ENCODE assay signal across 7 mouse cellular contexts in genomic region chr7:58730201-58730600, GRCm38 (mm10).
DNase-seq lines count a peak whose midpoint lies in the region; ATAC-seq and TF ChIP-seq lines count a peak whose summit lies in the region.

No protein-coding gene starts in this region.

- no peaks in the 10 kb centered on the region for H3K27me3 ChIP-seq in liver, embryonic 11.5 days (replicated peaks; ENCODE audit: control insufficient read depth, insufficient read depth, low read length)
- H3K27me3 ChIP-seq in liver, postnatal 0 days (ENCODE audit: insufficient read depth, low read length), result no peaks in the 10 kb centered on the region
- H3K27me3 ChIP-seq in neural tube, embryonic 11.5 days (ENCODE audit: control insufficient read depth, insufficient read depth, low read length), result no peaks in the 10 kb centered on the region
- H3K27me3 ChIP-seq in midbrain, embryonic 16.5 days (ENCODE audit: control insufficient read depth, insufficient read depth, low read depth, low read length), result no peaks in the 10 kb centered on the region

- whole genome bisulfite sequencing in liver, embryonic 11.5 days, result 35% methylated on average over 8 of the region's 8 CpGs
- WGBS in liver, postnatal 0 days (ENCODE audit: insufficient replicate concordance), result 17% methylated on average over 8 of the region's 8 CpGs
- 51% methylated on average over 8 of the region's 8 CpGs for WGBS in neural tube, embryonic 11.5 days
- WGBS in midbrain, embryonic 16.5 days, result 73% methylated on average over 8 of the region's 8 CpGs

- intact Hi-C loops in heart, postnatal 25 days (cut with DNase I), result no loop called here

- H3K9me3 ChIP-seq in liver, embryonic 11.5 days (ENCODE audit: control insufficient read depth, low read length), result no peaks in the 10 kb centered on the region
- no peaks in the 10 kb centered on the region for H3K9me3 ChIP-seq in liver, postnatal 0 days (ENCODE audit: low read length)
- H3K9me3 ChIP-seq in neural tube, embryonic 11.5 days (ENCODE audit: control insufficient read depth, low read length), result no peaks in the 10 kb centered on the region
- H3K9me3 ChIP-seq in midbrain, embryonic 16.5 days (replicated peaks; ENCODE audit: control insufficient read depth, low read length, poor library complexity, severe bottlenecking), result no peaks in the 10 kb centered on the region

- H3K9ac ChIP-seq in liver, embryonic 11.5 days (ENCODE audit: low read depth, low read length), result no peak overlapping the region
- H3K9ac ChIP-seq in liver, postnatal 0 days (replicated peaks), result no peak overlapping the region
- no peak overlapping the region for H3K9ac ChIP-seq in neural tube, embryonic 11.5 days (ENCODE audit: low read length)
- no peak overlapping the region for H3K9ac ChIP-seq in midbrain, embryonic 16.5 days (ENCODE audit: low read depth, low read length)

- no peak for DNase-seq in liver, embryonic 11.5 days (ENCODE audit: low spot score)
- DNase-seq in liver, postnatal 0 days, result no peak
- DNase-seq in heart, postnatal 25 days (ENCODE audit: low spot score), result peak; percentile 15
- peak; percentile 18 for DNase-seq in neural tube, embryonic 11.5 days (ENCODE audit: low spot score)
- DNase-seq in adrenal gland, adult 2 months, result no peak

- H3K4me3 ChIP-seq in liver, embryonic 11.5 days (ENCODE audit: low read depth, low read length), result no peak overlapping the region
- no peak overlapping the region for H3K4me3 ChIP-seq in liver, postnatal 0 days (ENCODE audit: low read depth, low read length)
- no peak overlapping the region for H3K4me3 ChIP-seq in neural tube, embryonic 11.5 days (ENCODE audit: low read depth, low read length)
- H3K4me3 ChIP-seq in midbrain, embryonic 16.5 days (ENCODE audit: low read depth, low read length), result no peak overlapping the region

- ATAC-seq in liver, embryonic 11.5 days (replicated peaks; ENCODE audit: low FRiP score), result 0 out of 2 replicates have a peak, but pooled peaks have one; percentile 30
- no peak for ATAC-seq in liver, postnatal 0 days
- peak; percentile 19; the same call in 1 of the 2 replicates for ATAC-seq in common myeloid progenitor, adult 5-6 weeks (replicated peaks; ENCODE audit: low read depth, poor library complexity, severe bottlenecking)
- no peak for ATAC-seq in neural tube, embryonic 11.5 days (ENCODE audit: insufficient read depth, low FRiP score, low TSS enrichment)
- no peak for ATAC-seq in midbrain, embryonic 16.5 days

- H3K27ac ChIP-seq in liver, embryonic 11.5 days (ENCODE audit: low read depth, low read length), result no peak overlapping the region; the same call in 1 of the 2 replicates
- no peak overlapping the region for H3K27ac ChIP-seq in liver, postnatal 0 days (ENCODE audit: low read depth)
- no peak overlapping the region for H3K27ac ChIP-seq in neural tube, embryonic 11.5 days (ENCODE audit: low read depth, low read length)
- no peak overlapping the region for H3K27ac ChIP-seq in midbrain, embryonic 16.5 days (ENCODE audit: low read length)

- H3K4me2 ChIP-seq in liver, embryonic 11.5 days, result peak overlapping the region; percentile 20; the same call in 1 of the 2 replicates
- no peak overlapping the region for H3K4me2 ChIP-seq in liver, postnatal 0 days (ENCODE audit: low read depth, low read length)
- H3K4me2 ChIP-seq in neural tube, embryonic 11.5 days (ENCODE audit: low read depth), result no peak overlapping the region
- no peak overlapping the region for H3K4me2 ChIP-seq in midbrain, embryonic 16.5 days (ENCODE audit: low read length)

- H3K4me1 ChIP-seq in liver, embryonic 11.5 days (replicated peaks; ENCODE audit: control insufficient read depth, insufficient read depth, low read length), result peaks cover 29% of the 10 kb centered on the region
- peaks cover 2% of the 10 kb centered on the region; the same call in 1 of the 2 replicates for H3K4me1 ChIP-seq in liver, postnatal 0 days (ENCODE audit: insufficient read depth)
- no peaks in the 10 kb centered on the region for H3K4me1 ChIP-seq in neural tube, embryonic 11.5 days (ENCODE audit: control insufficient read depth, insufficient read depth, low read length)
- no peaks in the 10 kb centered on the region for H3K4me1 ChIP-seq in midbrain, embryonic 16.5 days (ENCODE audit: control insufficient read depth, insufficient read depth, low read length)

- TF ChIP-seq CTCF in liver, postnatal 0 days (IDR thresholded peaks at IDR 0.05; ENCODE audit: low read depth), result no peak

- no peaks in the 10 kb centered on the region for H3K36me3 ChIP-seq in liver, embryonic 11.5 days (ENCODE audit: control insufficient read depth, insufficient read depth, low read length)
- no peaks in the 10 kb centered on the region for H3K36me3 ChIP-seq in liver, postnatal 0 days (replicated peaks; ENCODE audit: insufficient read depth, low read length)
- H3K36me3 ChIP-seq in neural tube, embryonic 11.5 days (ENCODE audit: control insufficient read depth, insufficient read depth, low read length), result no peaks in the 10 kb centered on the region
- H3K36me3 ChIP-seq in midbrain, embryonic 16.5 days (ENCODE audit: control insufficient read depth, insufficient read depth, low read length), result no peaks in the 10 kb centered on the region

- no peak for TF ChIP-seq EP300 in liver, postnatal 0 days (IDR thresholded peaks at IDR 0.05; ENCODE audit: low read depth)

Comparison
In these comparisons a context has a peak if more than half of its experiments do, and no peak if none do; other contexts are left out.
1. ATAC-seq: peak in liver, embryonic 11.5 days (single experiment) and common myeloid progenitor, adult 5-6 weeks (single experiment); none in liver, postnatal 0 days (single experiment), neural tube, embryonic 11.5 days (single experiment) and midbrain, embryonic 16.5 days (single experiment).
2. DNase-seq: peak in heart, postnatal 25 days (single experiment) and neural tube, embryonic 11.5 days (single experiment); none in liver, embryonic 11.5 days (single experiment), liver, postnatal 0 days (single experiment) and adrenal gland, adult 2 months (single experiment).